Mouse (Mus musculus) ovary, adult 2 months (tissue): Measurements from ENCODE around the gene Necab3. TPM values are rescaled to one million over a fixed set of nuclear protein-coding genes. Genes with fewer than 3 reads are reported as not detected.

Source experiments
- polyA plus RNA-seq: library from polyadenylated mRNA; depleted of rRNA; stranded (reverse); fragments of >200 nt; gene quantifications from 2 replicates; pipeline ENCODE4 v1.2.3, GENCODE M21; 2012; rRNA removed

Necab3 gene
- polyA plus RNA-seq: 3.2 and 4.2 TPM in 2 replicates

DNA sequence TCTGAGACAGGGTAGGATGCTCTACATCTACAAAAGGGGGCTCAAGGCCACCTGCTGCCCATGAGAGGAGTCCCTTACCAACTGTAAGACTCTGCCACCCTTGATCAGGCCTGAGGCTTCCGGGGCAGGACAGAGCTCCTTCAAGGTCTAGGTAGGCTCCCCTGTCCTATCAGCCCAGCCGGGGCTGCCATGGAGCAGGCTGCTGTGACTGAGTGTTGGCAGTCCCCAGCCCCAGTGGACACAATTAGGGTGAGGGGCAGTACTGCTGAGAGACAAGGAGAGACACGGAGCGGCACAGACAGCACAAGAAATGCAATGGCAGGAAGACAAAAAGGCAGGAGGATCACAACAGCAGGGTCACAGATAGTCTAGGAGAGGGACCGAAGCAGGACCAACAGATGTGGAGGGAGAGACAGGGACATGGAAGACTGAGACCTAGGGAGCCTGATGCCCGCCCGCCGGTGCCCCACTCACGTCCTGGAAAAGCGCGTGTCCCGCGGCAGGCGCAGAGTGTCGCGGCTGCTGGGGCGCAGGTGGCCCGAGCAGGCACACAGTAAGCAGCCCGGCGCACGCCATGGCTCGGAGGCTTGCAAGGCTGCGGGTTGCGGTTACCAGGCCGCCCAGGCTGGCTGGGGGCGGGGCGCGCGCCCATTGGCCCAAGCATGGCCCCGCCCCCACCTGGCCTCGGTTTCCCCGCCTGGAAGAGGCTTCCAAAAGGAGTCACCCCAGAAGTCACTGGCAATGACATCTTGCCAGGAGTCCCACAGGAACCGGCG lies at the start of gene Necab3:
Gene Necab3, minus strand, starts transcription at position 627 of the 776 bp plus-strand sequence.

DNA sequence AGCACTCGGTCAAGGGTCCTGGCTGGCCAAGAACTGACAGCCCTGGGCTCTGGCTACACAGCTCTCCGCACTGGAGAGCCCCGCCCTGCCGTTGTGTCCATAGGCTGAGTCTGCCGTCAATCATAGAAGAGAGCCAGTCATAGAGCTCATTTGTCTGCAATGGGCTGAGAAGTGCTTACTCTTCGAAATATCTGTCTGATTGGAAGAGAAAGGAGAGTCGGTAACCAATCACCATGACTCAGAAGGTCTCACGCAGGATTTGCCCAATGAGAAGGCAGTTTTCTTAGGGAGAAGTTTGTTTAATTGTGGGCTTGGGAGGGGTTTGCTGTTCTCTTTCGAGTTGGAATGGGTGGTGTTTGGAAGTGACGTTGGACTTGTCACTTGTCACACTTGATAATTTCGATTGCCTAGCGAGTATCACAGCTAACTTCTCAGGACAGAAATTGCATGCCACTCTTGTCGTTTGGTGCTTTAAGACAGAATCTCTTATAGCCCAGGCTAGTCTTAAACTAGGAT lies 45.0 kb upstream of the Necab3 start, which contains the start of gene Pxmp4:
Gene Pxmp4, minus strand, starts transcription at position 71 of the 516 bp plus-strand sequence.

DNA sequence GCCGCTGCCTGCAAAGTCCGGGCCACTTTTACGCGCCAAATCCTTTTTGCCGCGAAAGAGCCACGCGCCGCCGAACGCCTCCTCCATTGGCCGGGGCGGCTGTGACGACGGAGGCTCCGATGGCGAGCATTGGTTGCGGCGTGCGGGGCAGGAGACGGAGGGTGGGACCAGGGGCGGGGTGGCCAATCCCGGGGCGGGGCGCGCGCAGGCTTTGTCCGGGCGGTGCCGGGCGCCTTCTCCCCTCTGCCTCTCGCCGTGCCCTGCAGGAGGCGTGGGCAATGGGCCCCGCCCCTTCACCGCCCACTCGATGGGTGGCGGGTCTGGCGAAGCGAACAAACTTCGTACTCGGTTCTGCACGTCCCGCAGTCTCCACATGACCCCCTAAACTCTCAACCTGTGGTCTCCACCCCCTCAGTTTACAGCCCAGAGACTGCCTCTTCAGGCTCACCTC lies 11.2 kb upstream of the Necab3 start, which contains the start of gene E2f1:
Gene E2f1, minus strand, starts transcription at position 57 of the 451 bp plus-strand sequence.

DNA sequence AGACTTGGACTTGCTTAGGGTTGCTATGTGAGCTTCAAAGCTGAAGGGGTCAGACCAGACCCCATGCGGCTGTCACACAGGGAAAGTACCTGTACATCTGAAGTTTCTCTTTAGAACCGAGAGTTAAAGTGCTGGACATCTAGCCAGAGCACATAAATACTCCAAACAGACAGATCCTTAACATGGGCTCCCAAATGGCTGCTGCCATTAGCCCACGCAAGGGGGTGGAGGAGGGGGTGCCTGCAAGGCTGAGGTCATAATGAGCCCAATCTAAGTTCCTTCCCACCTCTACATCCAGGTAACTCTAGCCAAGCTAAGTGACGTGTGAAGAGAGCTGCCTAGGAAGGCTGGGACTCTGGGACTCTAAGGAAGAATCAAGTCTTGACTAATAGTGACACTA lies 7.2 kb downstream of the Necab3 start, which contains the start of gene Actl10:
Gene Actl10, plus strand, starts transcription at position 301 of the 400 bp plus-strand sequence.

DNA sequence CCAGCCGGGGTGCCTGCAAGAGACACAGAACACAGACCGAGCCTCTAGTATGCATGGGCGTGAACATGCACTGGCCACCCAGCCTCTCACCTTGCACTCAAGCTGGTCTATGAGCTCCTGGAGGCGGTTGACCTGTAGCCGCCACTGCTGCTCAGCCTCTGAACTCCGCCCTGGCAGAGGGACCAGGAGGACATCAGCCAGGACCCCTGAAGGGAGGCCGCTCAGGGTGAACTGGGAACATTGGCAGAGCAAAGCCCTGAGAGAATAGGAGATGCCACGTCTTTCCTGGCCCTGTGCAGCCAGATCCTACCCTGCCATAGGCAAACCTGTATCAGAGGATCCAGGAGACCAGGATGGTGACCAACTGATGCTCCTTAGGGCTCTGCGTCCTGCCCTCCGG lies 12.0 kb downstream of the Necab3 start, which contains the start of gene 1700003F12Rik:
Gene 1700003F12Rik, plus strand, starts transcription at position 375 of the 400 bp plus-strand sequence.

Other genes with a start within 250 kb of the Necab3 start
- 9.0 and 12.3 TPM in 2 replicates for gene Cdk5rap1, start 185.9 kb downstream of the Necab3 start, polyA plus RNA-seq
- gene Snta1, start 150.8 kb downstream of the Necab3 start, polyA plus RNA-seq: 33.9 and 42.2 TPM in 2 replicates
- 18.4 and 20.1 TPM in 2 replicates for gene Cbfa2t2, start 122.4 kb downstream of the Necab3 start, polyA plus RNA-seq
- 0.26 and 0.47 TPM in 2 replicates for gene 1700003F12Rik, start 11.8 kb downstream of the Necab3 start, polyA plus RNA-seq
- gene Actl10, start 7.1 kb downstream of the Necab3 start, polyA plus RNA-seq: 0.10 TPM in 1 of 2 replicates, not detected in the other
- gene E2f1, start 11.0 kb upstream of the Necab3 start, polyA plus RNA-seq: 27.7 and 43.1 TPM in 2 replicates
- 27.0 and 34.1 TPM in 2 replicates for gene Pxmp4, start 44.8 kb upstream of the Necab3 start, polyA plus RNA-seq
- 9.1 and 10.9 TPM in 2 replicates for gene Zfp341, start 54.4 kb upstream of the Necab3 start, polyA plus RNA-seq
- gene 4930519P11Rik, start 54.5 kb upstream of the Necab3 start, polyA plus RNA-seq: 1.0 and 2.4 TPM in 2 replicates
- gene Chmp4b, start 92.8 kb upstream of the Necab3 start, polyA plus RNA-seq: 96.2 and 109 TPM in 2 replicates
- not detected in 2 replicates for gene Gm14214, start 211.1 kb upstream of the Necab3 start, polyA plus RNA-seq
- gene Raly, start 232.2 kb upstream of the Necab3 start, polyA plus RNA-seq: 361 and 481 TPM in 2 replicates
- 0.39 and 0.57 TPM in 2 replicates for gene a, start 232.5 kb upstream of the Necab3 start, polyA plus RNA-seq